Mouse (Mus musculus) liver, embryonic 11.5 days (tissue): ENCODE results near the gene Dock7. TPM values are rescaled to one million over a fixed set of nuclear protein-coding genes. Genes with fewer than 3 reads are reported as not detected.
"Not testable (repeated sequence)": the region's sequence is repeated elsewhere in the genome, so short reads cannot be mapped to it uniquely, and the experiment has no call there.

Source experiments
- ATAC-seq: fragments of 200-750 bp; cut with Nextera tagmentation; replicated peaks from 2 replicates; pipeline ENCODE4 v1.8.0; 2017; ENCODE audit warnings: moderate number of reproducible peaks, mild to moderate bottlenecking, moderate TSS enrichment, moderate library complexity; ENCODE audit not compliant: low FRiP score
- DNase-seq: peaks from one replicate; pipeline ENCODE4 v3.0.0-alpha.2; 2017; ENCODE audit warnings: low spot score
- H3K27ac ChIP-seq: fragments of 300-500 bp; sonication (generic); 2 replicates; pipeline ENCODE4 v1.5.1; 2014; ENCODE audit warnings: mild to moderate bottlenecking, low read depth, low read length, control low read depth
- H3K27me3 ChIP-seq: fragments of 300-500 bp; sonication (generic); replicated peaks from 2 replicates; pipeline ENCODE4 v1.6.1; 2014; ENCODE audit warnings: low read length, mixed read lengths; ENCODE audit not compliant: control insufficient read depth, insufficient read depth
- H3K36me3 ChIP-seq: fragments of 300-500 bp; sonication (generic); 2 replicates; pipeline ENCODE4 v1.6.1; 2014; ENCODE audit warnings: mild to moderate bottlenecking, low read length, moderate library complexity, mixed read lengths; ENCODE audit not compliant: control insufficient read depth, insufficient read depth
- H3K4me1 ChIP-seq: fragments of 300-500 bp; sonication (generic); replicated peaks from 2 replicates; pipeline ENCODE4 v1.6.1; 2014; ENCODE audit warnings: low read length, mixed read lengths; ENCODE audit not compliant: control insufficient read depth, insufficient read depth
- H3K4me2 ChIP-seq: fragments of 300-500 bp; sonication (generic); 2 replicates; pipeline ENCODE4 v1.6.1; 2014; ENCODE audit warnings: mild to moderate bottlenecking, control low read depth, moderate library complexity
- H3K4me3 ChIP-seq: fragments of 300-500 bp; sonication (generic); 2 replicates; pipeline ENCODE4 v1.5.1; 2014; ENCODE audit warnings: low read depth, low read length, control low read depth
- H3K9ac ChIP-seq: fragments of 300-500 bp; sonication (generic); 2 replicates; pipeline ENCODE4 v1.6.1; 2014; ENCODE audit warnings: low read depth, low read length, control low read depth
- H3K9me3 ChIP-seq: fragments of 300-500 bp; sonication (generic); 2 replicates; pipeline ENCODE4 v1.6.1; 2016; ENCODE audit warnings: low read length, inconsistent platforms, mixed read lengths; ENCODE audit not compliant: control insufficient read depth
- WGBS: fragments of 180-500 bp; shearing (Covaris S2); extraction: QIAGEN DNeasy Blood & Tissue Kit; methylation state at CpG from one replicate; pipeline ENCODE4 v1.1.7; 2014; 5-methylcytosine and 5-hydroxymethylcytosine counted together
- polyA plus RNA-seq: library from polyadenylated mRNA; unstranded; fragments of >200 nt; fragmentation: Nextera tagmentation; extraction: Ambion mirVana; gene quantifications from 2 replicates; pipeline ENCODE4 v1.2.1, GENCODE M21; 2014

Dock7 gene
- polyA plus RNA-seq, 1 experiment from 2014 or later, result 39.0 TPM

GRCm38 (mm10) chr4:98978288-98978687 lies 142.4 kb downstream of the Dock7 start:
- not testable (repeated sequence) for DNase-seq, H3K36me3 ChIP-seq, H3K4me1 ChIP-seq, ATAC-seq, H3K27ac ChIP-seq, H3K27me3 ChIP-seq, H3K4me3 ChIP-seq, H3K9me3 ChIP-seq, H3K9ac ChIP-seq, H3K4me2 ChIP-seq
- WGBS, result 85% methylated on average over 2 of the region's 2 CpGs

DNA sequence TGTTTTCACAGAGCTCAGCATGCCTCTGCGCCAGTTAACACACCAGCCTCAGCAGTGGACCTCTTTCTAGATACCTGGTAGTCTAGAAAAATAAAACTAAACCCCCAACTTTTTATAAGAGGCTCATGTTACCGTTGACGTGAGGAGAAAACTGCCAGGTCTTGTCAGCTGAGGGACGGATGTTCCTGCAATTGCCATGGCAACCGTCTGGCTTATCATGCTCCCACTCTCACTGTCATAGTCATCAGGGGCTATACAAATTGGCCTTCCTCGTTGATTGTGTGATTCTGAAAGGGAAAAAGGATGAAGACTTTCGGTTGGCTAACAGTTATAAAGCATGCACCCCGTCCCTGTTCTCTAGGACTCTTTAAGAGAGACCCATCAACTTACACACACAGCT lies 145.0 kb downstream of the Dock7 start:
- H3K4me3 ChIP-seq, result no peak overlapping the region
- H3K27me3 ChIP-seq, result no peaks in the 10 kb centered on the region
- 73% methylated on average over 8 of the region's 8 CpGs for WGBS
- H3K4me1 ChIP-seq, result no peaks in the 10 kb centered on the region
- no peak overlapping the region for H3K4me2 ChIP-seq
- H3K36me3 ChIP-seq, result peaks cover 10% of the 10 kb centered on the region; the same call in 1 of the 2 replicates
- no peak for DNase-seq
- H3K9me3 ChIP-seq, result no peaks in the 10 kb centered on the region
- no peak overlapping the region for H3K9ac ChIP-seq
- no peak for ATAC-seq
- no peak overlapping the region for H3K27ac ChIP-seq

GRCm38 (mm10) chr4:98969946-98970345 lies 150.8 kb downstream of the Dock7 start:
- Histone ChIP-seq H3K4me3 (no peak overlapping the region), H3K9ac (no peak overlapping the region), H3K4me1 (no peaks in the 10 kb centered on the region), H3K27ac (no peak overlapping the region), H3K27me3 (no peaks in the 10 kb centered on the region), H3K4me2 (no peak overlapping the region), H3K36me3 (peaks cover 13% of the 10 kb centered on the region; the same call in 1 of the 2 replicates), H3K9me3 (no peaks in the 10 kb centered on the region)
- 81% methylated on average over 3 of the region's 3 CpGs for WGBS
- ATAC-seq (no peak), DNase-seq (no peak)

GRCm38 (mm10) chr4:98960243-98960642 lies 160.5 kb downstream of the Dock7 start:
- no peaks in the 10 kb centered on the region for H3K27me3 ChIP-seq
- no peak overlapping the region for H3K4me3 ChIP-seq
- WGBS, result 79% methylated on average over 3 of the region's 3 CpGs
- no peak overlapping the region for H3K4me2 ChIP-seq
- peaks cover 9% of the 10 kb centered on the region; the same call in 1 of the 2 replicates for H3K36me3 ChIP-seq
- DNase-seq (no peak), ATAC-seq (no peak)
- no peak overlapping the region for H3K27ac ChIP-seq
- no peaks in the 10 kb centered on the region for H3K4me1 ChIP-seq
- H3K9me3 ChIP-seq, result no peaks in the 10 kb centered on the region
- no peak overlapping the region for H3K9ac ChIP-seq

DNA sequence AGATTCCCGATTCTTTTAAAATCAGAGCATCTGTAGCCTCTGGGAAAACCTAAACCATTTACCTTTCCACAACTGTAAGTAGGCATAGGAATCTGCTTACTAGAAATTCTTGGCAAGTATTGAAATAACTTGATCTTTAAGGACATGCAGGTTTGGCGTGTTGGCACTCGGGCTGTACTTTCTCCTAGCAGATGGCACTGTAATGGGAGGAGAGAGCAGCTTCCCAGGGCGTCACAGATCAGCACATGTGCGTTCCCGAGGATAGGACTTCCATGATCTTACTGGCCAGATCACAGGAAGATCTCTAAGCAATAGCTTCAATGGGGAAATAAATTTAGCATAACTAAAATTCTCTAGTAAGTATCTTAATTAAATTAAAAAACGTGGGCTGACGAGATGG lies 164.7 kb downstream of the Dock7 start:
- DNase-seq (no peak), ATAC-seq (no peak)
- H3K4me3 ChIP-seq, result no peak overlapping the region
- H3K27ac ChIP-seq, result no peak overlapping the region
- H3K9ac ChIP-seq, result no peak overlapping the region
- no peaks in the 10 kb centered on the region for H3K9me3 ChIP-seq
- no peaks in the 10 kb centered on the region for H3K4me1 ChIP-seq
- H3K4me2 ChIP-seq, result no peak overlapping the region
- H3K27me3 ChIP-seq, result no peaks in the 10 kb centered on the region
- WGBS, result 91% methylated on average over 8 of the region's 8 CpGs
- peaks cover 9% of the 10 kb centered on the region; the same call in 1 of the 2 replicates for H3K36me3 ChIP-seq

GRCm38 (mm10) chr4:98950563-98950962 lies 170.2 kb downstream of the Dock7 start:
- no peak overlapping the region for H3K9ac ChIP-seq
- H3K36me3 ChIP-seq, result no peaks in the 10 kb centered on the region; the same call in 1 of the 2 replicates
- H3K27me3 ChIP-seq, result no peaks in the 10 kb centered on the region
- no peak overlapping the region for H3K4me3 ChIP-seq
- H3K9me3 ChIP-seq, result no peaks in the 10 kb centered on the region
- H3K4me2 ChIP-seq, result no peak overlapping the region
- no peaks in the 10 kb centered on the region for H3K4me1 ChIP-seq
- no peak overlapping the region for H3K27ac ChIP-seq
- ATAC-seq (no peak), DNase-seq (no peak)

- peaks cover 13% of the 10 kb centered on the region; the same call in 1 of the 2 replicates for H3K36me3 ChIP-seq
Observed at GRCm38 (mm10) chr4:98938210-98938609, 182.5 kb downstream of the Dock7 start.

GRCm38 (mm10) chr4:98936036-98936435 lies 184.7 kb downstream of the Dock7 start:
- no peak for DNase-seq
- H3K9me3 ChIP-seq, result no peaks in the 10 kb centered on the region
- H3K4me1 ChIP-seq, result no peaks in the 10 kb centered on the region
- peaks cover 13% of the 10 kb centered on the region; the same call in 1 of the 2 replicates for H3K36me3 ChIP-seq
- no peak overlapping the region for H3K4me3 ChIP-seq
- 87% methylated on average over 6 of the region's 6 CpGs for WGBS
- H3K27ac ChIP-seq, result no peak overlapping the region
- no peak overlapping the region for H3K4me2 ChIP-seq
- no peaks in the 10 kb centered on the region for H3K27me3 ChIP-seq
- H3K9ac ChIP-seq, result no peak overlapping the region
- ATAC-seq, result no peak

More at GRCm38 (mm10) chr4:98938210-98938609, 182.5 kb downstream of the Dock7 start:
- H3K4me3 ChIP-seq, H3K9ac ChIP-seq, H3K27ac ChIP-seq, H3K27me3 ChIP-seq, H3K4me1 ChIP-seq, H3K9me3 ChIP-seq, ATAC-seq, DNase-seq, H3K4me2 ChIP-seq: not testable (repeated sequence)
- WGBS, result 92% methylated on average over 6 of the region's 6 CpGs

- Histone ChIP-seq H3K9ac (peak overlapping the region; percentile 99), H3K36me3 (peaks cover 5% of the 10 kb centered on the region), H3K4me1 (peaks cover 10% of the 10 kb centered on the region), H3K9me3 (no peaks in the 10 kb centered on the region), H3K27ac (no peak overlapping the region), H3K4me2 (peak overlapping the region; percentile 80), H3K4me3 (peak overlapping the region; percentile 99), H3K27me3 (no peaks in the 10 kb centered on the region)
- no peak for ATAC-seq
- DNase-seq, result no peak
- 18% methylated on average over 6 of the region's 6 CpGs for WGBS
Observed at GRCm38 (mm10) chr4:98925250-98925781, 195.4 kb downstream of the Dock7 start.
